Mouse (Mus musculus): ENCODE data around the gene Tulp4. TPM values are rescaled to one million over a fixed set of nuclear protein-coding genes. Genes with fewer than 3 reads are reported as not detected.
A peak's percentile ranks its signal among the peaks of the same experiment; 100 is the strongest.

The Tulp4 gene
- total RNA-seq, 2 experiments from 2014 or later, result 150 to 174 TPM

- no peak for DNase-seq (ENCODE audit: low spot score in 2 of 2)
Measured at GRCm38 (mm10) chr17:6118861-6119260, 12.6 kb downstream of the Tulp4 start.

GRCm38 (mm10) chr17:6123776-6124175 lies 17.5 kb downstream of the Tulp4 start:
- no peak for DNase-seq (ENCODE audit: low spot score in 2 of 2)

- DNase-seq (ENCODE audit: low spot score in 2 of 2), result no peak
Measured at GRCm38 (mm10) chr17:6125441-6125840, 19.2 kb downstream of the Tulp4 start.

GRCm38 (mm10) chr17:6128039-6128438 lies 21.8 kb downstream of the Tulp4 start:
- no peak for DNase-seq (ENCODE audit: low spot score in 2 of 2)

- no peak for DNase-seq (ENCODE audit: low spot score in 2 of 2)
Measured at GRCm38 (mm10) chr17:6129361-6129760, 23.1 kb downstream of the Tulp4 start.

- no peak for DNase-seq (ENCODE audit: low spot score in 2 of 2)
Measured at GRCm38 (mm10) chr17:6131083-6131482, 24.8 kb downstream of the Tulp4 start.

- DNase-seq (ENCODE audit: low spot score in 2 of 2), result no peak
Measured at GRCm38 (mm10) chr17:6140875-6141274, 34.6 kb downstream of the Tulp4 start.

- no peak for DNase-seq (ENCODE audit: low spot score in 2 of 2)
Measured at GRCm38 (mm10) chr17:6141344-6141743, 35.1 kb downstream of the Tulp4 start.

- no peak for DNase-seq (ENCODE audit: low spot score in 2 of 2)
Measured at GRCm38 (mm10) chr17:6145244-6145643, 39.0 kb downstream of the Tulp4 start.

- no peak for DNase-seq (ENCODE audit: low spot score in 2 of 2)
Measured at GRCm38 (mm10) chr17:6152941-6153340, 46.7 kb downstream of the Tulp4 start.

GRCm38 (mm10) chr17:6153581-6153980 lies 47.3 kb downstream of the Tulp4 start:
- no peak for DNase-seq (ENCODE audit: low spot score in 2 of 2)

- DNase-seq (ENCODE audit: low spot score in 2 of 2), result no peak
Measured at GRCm38 (mm10) chr17:6154366-6154765, 48.1 kb downstream of the Tulp4 start.

- no peak for DNase-seq (ENCODE audit: low spot score in 2 of 2)
Measured at GRCm38 (mm10) chr17:6160495-6160894, 54.3 kb downstream of the Tulp4 start.

GRCm38 (mm10) chr17:6161916-6162315 lies 55.7 kb downstream of the Tulp4 start:
- no peak for DNase-seq (ENCODE audit: low spot score in 2 of 2)

- no peak for DNase-seq (ENCODE audit: low spot score in 2 of 2)
Measured at GRCm38 (mm10) chr17:6162761-6163160, 56.5 kb downstream of the Tulp4 start.

GRCm38 (mm10) chr17:6164911-6165310 lies 58.7 kb downstream of the Tulp4 start:
- no peak for DNase-seq (ENCODE audit: low spot score in 2 of 2)

GRCm38 (mm10) chr17:6172440-6172839 lies 66.2 kb downstream of the Tulp4 start:
- DNase-seq (ENCODE audit: low spot score in 2 of 2), result no peak

- DNase-seq (ENCODE audit: low spot score in 2 of 2), result peak in 1 of 2 experiments; percentile 31
Measured at GRCm38 (mm10) chr17:6172926-6173690, 66.9 kb downstream of the Tulp4 start.

GRCm38 (mm10) chr17:6174574-6174973 lies 68.3 kb downstream of the Tulp4 start:
- no peak for DNase-seq (ENCODE audit: low spot score in 2 of 2)

- no peak for DNase-seq (ENCODE audit: low spot score in 2 of 2)
Measured at GRCm38 (mm10) chr17:6178564-6179267, 72.5 kb downstream of the Tulp4 start.

GRCm38 (mm10) chr17:6179389-6179788 lies 73.2 kb downstream of the Tulp4 start:
- no peak for DNase-seq (ENCODE audit: low spot score in 2 of 2)

- DNase-seq (ENCODE audit: low spot score in 2 of 2), result no peak
Measured at GRCm38 (mm10) chr17:6180421-6180820, 74.2 kb downstream of the Tulp4 start.

- no peak for DNase-seq (ENCODE audit: low spot score in 2 of 2)
Measured at GRCm38 (mm10) chr17:6182715-6183114, 76.5 kb downstream of the Tulp4 start.
